Mouse (Mus musculus): Measurements from ENCODE around the gene Npas2. TPM values are rescaled to one million over a fixed set of nuclear protein-coding genes. Genes with fewer than 3 reads are reported as not detected.

The Npas2 gene
- polyA plus RNA-seq, 1 experiment from 2014 or later: 0.17 TPM

DNA sequence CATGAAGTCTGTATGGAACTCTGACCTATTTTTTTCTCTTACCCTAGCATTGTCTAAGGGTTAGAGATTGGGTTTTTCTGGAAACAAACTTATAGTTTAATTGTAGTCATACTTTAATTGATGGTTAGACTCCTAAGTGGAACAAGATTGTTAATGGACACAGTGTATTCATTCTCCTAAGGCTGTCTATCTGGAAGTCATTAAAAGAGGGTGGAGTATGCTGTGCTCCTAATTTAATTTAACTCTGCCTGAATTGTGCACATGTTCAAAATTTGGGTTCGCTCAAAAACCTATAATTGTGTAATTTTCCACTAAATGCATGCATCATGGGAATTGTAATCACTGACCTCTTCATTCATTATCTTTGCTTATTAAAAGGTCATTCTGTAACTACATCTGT lies 172.0 kb downstream of the Npas2 start:
- H3K4me1 ChIP-seq (ENCODE audit: control insufficient read depth, insufficient read depth, low read length): peaks cover 8% of the 10 kb centered on the region; the same call in 1 of the 2 replicates
- 87% methylated on average over 1 of the region's 1 CpGs for WGBS
- no peaks in the 10 kb centered on the region for H3K27me3 ChIP-seq (ENCODE audit: control insufficient read depth, insufficient read depth, low read length)
- no peak for ATAC-seq (ENCODE audit: insufficient read depth, low FRiP score, low TSS enrichment)
- peaks cover 1% of the 10 kb centered on the region for H3K36me3 ChIP-seq (ENCODE audit: control insufficient read depth, insufficient read depth, low read length)
- no peak overlapping the region for H3K4me3 ChIP-seq (ENCODE audit: low read depth, low read length)
- no peaks in the 10 kb centered on the region for H3K9me3 ChIP-seq (ENCODE audit: control insufficient read depth, low read length)
- no peak overlapping the region for H3K9ac ChIP-seq (ENCODE audit: low read length)
- no peak for DNase-seq (ENCODE audit: low spot score)
- no peak overlapping the region for H3K27ac ChIP-seq (ENCODE audit: low read depth, low read length)
- no peak overlapping the region for H3K4me2 ChIP-seq (ENCODE audit: low read depth)

DNA sequence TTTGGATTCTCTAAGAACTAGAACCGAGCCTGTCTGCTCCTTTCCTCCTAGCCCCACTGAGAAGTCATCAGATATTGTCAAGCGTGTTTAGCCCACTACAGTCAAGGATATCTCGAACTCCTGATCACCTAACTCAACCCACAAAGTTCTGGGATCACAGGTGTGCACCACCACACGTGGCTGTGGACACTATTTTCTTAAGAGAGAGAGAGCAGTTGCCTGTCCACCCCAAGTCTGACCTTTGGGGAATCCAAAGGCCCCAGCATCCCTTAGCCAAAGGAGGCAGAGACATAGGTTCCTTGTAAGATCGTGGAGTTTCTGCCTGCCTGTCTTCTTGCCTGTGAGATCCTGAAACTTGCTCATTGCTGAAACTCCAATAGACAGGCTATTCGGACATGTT lies 173.5 kb downstream of the Npas2 start:
- ATAC-seq (ENCODE audit: insufficient read depth, low FRiP score, low TSS enrichment): no peak

DNA sequence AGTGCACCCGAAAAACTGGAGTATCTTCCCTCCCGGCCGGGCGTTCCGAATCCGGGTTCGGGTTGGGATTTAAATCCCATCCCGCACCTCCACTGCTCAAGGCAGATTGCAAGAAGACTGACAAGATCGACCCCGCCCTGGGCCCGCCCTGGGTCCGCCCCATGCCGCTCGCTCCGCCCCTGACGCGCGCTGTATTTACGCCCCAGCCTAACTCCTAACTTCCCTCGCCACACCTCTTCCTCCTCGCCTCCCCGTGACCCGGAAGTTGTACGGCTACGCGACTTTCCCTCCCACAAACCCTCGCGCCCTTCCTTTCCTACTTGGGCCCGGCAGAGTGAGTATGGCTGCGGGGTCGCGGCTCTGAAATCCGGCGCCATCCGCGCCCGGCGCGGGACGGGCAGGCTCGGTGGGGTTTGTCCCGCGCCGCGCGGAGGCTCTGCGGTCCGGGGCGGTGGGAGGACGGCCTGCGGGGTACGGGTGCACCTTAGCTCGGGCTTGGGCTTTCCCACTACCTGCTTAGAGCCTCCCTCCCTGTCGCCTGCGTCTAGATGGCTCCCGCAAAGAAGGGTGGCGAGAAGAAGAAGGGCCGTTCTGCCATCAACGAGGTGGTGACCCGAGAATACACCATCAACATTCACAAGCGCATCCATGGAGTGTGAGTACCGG lies 174.2 kb downstream of the Npas2 start, which contains the start of gene Rpl31:
Rpl31 (plus strand) TSS at position 242 of the 666 bp plus-strand sequence.
- Histone ChIP-seq H3K9ac (ENCODE audit: low read length) (peak within 1 kb of the TSS; percentile 91), H3K9me3 (ENCODE audit: control insufficient read depth, low read length) (no peaks in the 10 kb centered on the region), H3K4me3 (ENCODE audit: low read depth, low read length) (peak within 1 kb of the TSS; percentile 71), H3K36me3 (ENCODE audit: control insufficient read depth, insufficient read depth, low read length) (peaks cover 6% of the 10 kb centered on the region), H3K4me1 (ENCODE audit: control insufficient read depth, insufficient read depth, low read length) (peaks cover 8% of the 10 kb centered on the region; the same call in 1 of the 2 replicates), H3K4me2 (ENCODE audit: low read depth) (peak within 1 kb of the TSS; percentile 90), H3K27ac (ENCODE audit: low read depth, low read length) (peak within 1 kb of the TSS; percentile 67), H3K27me3 (ENCODE audit: control insufficient read depth, insufficient read depth, low read length) (no peaks in the 10 kb centered on the region)
- peak; percentile 99 for ATAC-seq (ENCODE audit: insufficient read depth, low FRiP score, low TSS enrichment)
- peak; percentile 96 for DNase-seq (ENCODE audit: low spot score)
- WGBS: 0% methylated on average over 62 of the region's 62 CpGs

More for the DNA sequence above, 173.5 kb downstream of the Npas2 start:
- peak overlapping the region; percentile 91 for H3K9ac ChIP-seq (ENCODE audit: low read length)
- peak overlapping the region; percentile 71 for H3K4me3 ChIP-seq (ENCODE audit: low read depth, low read length)
- DNase-seq (ENCODE audit: low spot score): peak; percentile 27
- H3K4me1 ChIP-seq (ENCODE audit: control insufficient read depth, insufficient read depth, low read length): peaks cover 8% of the 10 kb centered on the region; the same call in 1 of the 2 replicates
- H3K27ac ChIP-seq (ENCODE audit: low read depth, low read length): no peak overlapping the region
- H3K27me3 ChIP-seq (ENCODE audit: control insufficient read depth, insufficient read depth, low read length): no peaks in the 10 kb centered on the region
- no peaks in the 10 kb centered on the region for H3K9me3 ChIP-seq (ENCODE audit: control insufficient read depth, low read length)
- H3K4me2 ChIP-seq (ENCODE audit: low read depth): peak overlapping the region; percentile 49
- 26% methylated on average over 6 of the region's 6 CpGs for WGBS
- H3K36me3 ChIP-seq (ENCODE audit: control insufficient read depth, insufficient read depth, low read length): peaks cover 6% of the 10 kb centered on the region

DNA sequence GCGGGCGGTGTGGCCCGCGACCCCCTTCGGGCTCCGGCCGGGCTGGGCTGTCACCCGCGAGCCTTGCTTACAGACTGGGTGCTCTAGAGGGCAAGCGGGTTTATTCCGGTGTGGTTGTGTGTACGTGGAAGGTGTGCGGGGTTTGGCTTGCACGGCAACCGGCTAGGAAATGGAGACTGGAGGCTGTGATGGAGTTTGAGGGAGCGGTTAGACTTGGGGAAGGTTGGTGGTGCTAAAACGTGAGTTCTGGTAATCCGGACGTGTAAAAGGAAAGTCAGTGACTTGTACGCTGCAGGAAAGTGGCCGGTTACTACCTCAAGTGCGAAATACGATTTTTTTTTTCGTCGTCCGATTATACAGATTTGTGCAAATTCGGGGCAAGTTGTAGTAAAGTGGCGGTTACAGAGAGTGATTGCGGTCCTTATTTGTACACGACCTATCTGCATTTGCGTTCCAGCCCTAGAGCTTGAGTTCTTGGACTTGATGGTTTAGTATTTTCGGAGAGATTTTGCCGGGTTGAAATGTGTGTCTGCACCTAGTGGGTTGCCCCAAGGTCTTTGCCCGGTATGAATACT lies 174.8 kb downstream of the Npas2 start:
- peak overlapping the region; percentile 90 for H3K4me2 ChIP-seq (ENCODE audit: low read depth)
- DNase-seq (ENCODE audit: low spot score): no peak
- no peaks in the 10 kb centered on the region for H3K27me3 ChIP-seq (ENCODE audit: control insufficient read depth, insufficient read depth, low read length)
- peak overlapping the region; percentile 67; the same call in 1 of the 2 replicates for H3K27ac ChIP-seq (ENCODE audit: low read depth, low read length)
- H3K36me3 ChIP-seq (ENCODE audit: control insufficient read depth, insufficient read depth, low read length): peaks cover 6% of the 10 kb centered on the region
- peaks cover 8% of the 10 kb centered on the region; the same call in 1 of the 2 replicates for H3K4me1 ChIP-seq (ENCODE audit: control insufficient read depth, insufficient read depth, low read length)
- WGBS: under 1% methylated on average over 34 of the region's 34 CpGs
- peak overlapping the region; percentile 71 for H3K4me3 ChIP-seq (ENCODE audit: low read depth, low read length)
- peak overlapping the region; percentile 91 for H3K9ac ChIP-seq (ENCODE audit: low read length)
- ATAC-seq (ENCODE audit: insufficient read depth, low FRiP score, low TSS enrichment): peak; percentile 17; the same call in 1 of the 2 replicates
- no peaks in the 10 kb centered on the region for H3K9me3 ChIP-seq (ENCODE audit: control insufficient read depth, low read length)

DNA sequence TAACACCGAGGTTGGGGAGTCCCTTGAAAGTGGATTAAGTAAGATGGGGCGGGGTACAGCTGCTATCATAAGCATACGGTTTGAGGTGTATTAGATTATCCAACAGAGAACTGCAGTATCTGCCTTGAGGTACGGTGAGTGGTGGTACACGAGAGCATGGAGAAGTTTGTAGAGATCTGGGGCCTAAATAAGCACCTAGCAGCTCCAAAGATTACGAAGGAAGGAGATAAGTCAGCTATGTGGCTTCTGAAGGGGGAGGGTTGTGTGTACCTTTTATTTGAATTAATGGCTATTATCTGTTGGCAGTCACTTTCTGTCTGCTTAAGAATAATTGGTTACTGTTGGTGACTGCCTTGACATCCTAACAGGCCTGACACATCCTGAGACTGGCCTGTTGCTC lies 176.9 kb downstream of the Npas2 start:
- Histone ChIP-seq H3K9ac (ENCODE audit: low read length) (no peak overlapping the region), H3K4me1 (ENCODE audit: control insufficient read depth, insufficient read depth, low read length) (peaks cover 8% of the 10 kb centered on the region; the same call in 1 of the 2 replicates), H3K27me3 (ENCODE audit: control insufficient read depth, insufficient read depth, low read length) (no peaks in the 10 kb centered on the region), H3K36me3 (ENCODE audit: control insufficient read depth, insufficient read depth, low read length) (peaks cover 6% of the 10 kb centered on the region), H3K27ac (ENCODE audit: low read depth, low read length) (no peak overlapping the region), H3K4me3 (ENCODE audit: low read depth, low read length) (no peak overlapping the region), H3K9me3 (ENCODE audit: control insufficient read depth, low read length) (no peaks in the 10 kb centered on the region), H3K4me2 (ENCODE audit: low read depth) (no peak overlapping the region)
- 91% methylated on average over 6 of the region's 6 CpGs for WGBS
- DNase-seq (ENCODE audit: low spot score): no peak
- no peak for ATAC-seq (ENCODE audit: insufficient read depth, low FRiP score, low TSS enrichment)

DNA sequence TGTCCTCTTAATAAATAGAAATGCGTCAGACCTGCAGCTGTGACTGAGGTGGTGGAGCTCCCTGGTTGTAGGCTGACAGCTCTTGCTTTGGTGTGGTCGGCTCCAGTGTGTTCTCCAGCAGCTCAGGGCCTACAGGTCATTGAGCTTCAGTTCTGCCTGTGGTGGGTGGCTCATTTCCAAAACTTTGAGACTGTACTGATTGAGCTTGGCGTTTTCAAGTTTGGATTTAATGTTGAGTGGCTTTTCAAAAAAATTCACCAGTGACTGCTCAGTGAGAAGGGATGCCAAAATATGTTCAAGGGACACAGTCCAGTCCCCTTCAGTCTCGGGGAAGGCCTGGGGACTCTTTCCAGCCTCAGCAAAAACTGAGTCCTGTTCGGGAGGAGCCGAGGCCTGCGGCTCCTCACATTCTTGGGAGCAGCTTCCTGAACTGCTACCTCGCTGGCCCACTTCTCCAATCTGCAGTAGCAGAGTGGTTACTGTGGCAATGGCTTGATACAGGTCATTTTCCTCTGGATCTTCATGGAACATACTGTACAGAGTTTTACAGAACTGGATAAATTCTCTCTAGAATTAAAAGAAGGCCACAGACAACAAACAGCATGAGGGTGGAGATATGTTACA lies 178.8 kb downstream of the Npas2 start:
- no peak for ATAC-seq (ENCODE audit: insufficient read depth, low FRiP score, low TSS enrichment)
- Histone ChIP-seq H3K9ac (ENCODE audit: low read length) (no peak overlapping the region), H3K4me1 (ENCODE audit: control insufficient read depth, insufficient read depth, low read length) (peaks cover 8% of the 10 kb centered on the region; the same call in 1 of the 2 replicates), H3K9me3 (ENCODE audit: control insufficient read depth, low read length) (no peaks in the 10 kb centered on the region), H3K4me2 (ENCODE audit: low read depth) (no peak overlapping the region), H3K27me3 (ENCODE audit: control insufficient read depth, insufficient read depth, low read length) (no peaks in the 10 kb centered on the region), H3K27ac (ENCODE audit: low read depth, low read length) (no peak overlapping the region), H3K36me3 (ENCODE audit: control insufficient read depth, insufficient read depth, low read length) (peaks cover 6% of the 10 kb centered on the region), H3K4me3 (ENCODE audit: low read depth, low read length) (no peak overlapping the region)
- WGBS: 84% methylated on average over 8 of the region's 8 CpGs
- DNase-seq (ENCODE audit: low spot score): no peak

DNA sequence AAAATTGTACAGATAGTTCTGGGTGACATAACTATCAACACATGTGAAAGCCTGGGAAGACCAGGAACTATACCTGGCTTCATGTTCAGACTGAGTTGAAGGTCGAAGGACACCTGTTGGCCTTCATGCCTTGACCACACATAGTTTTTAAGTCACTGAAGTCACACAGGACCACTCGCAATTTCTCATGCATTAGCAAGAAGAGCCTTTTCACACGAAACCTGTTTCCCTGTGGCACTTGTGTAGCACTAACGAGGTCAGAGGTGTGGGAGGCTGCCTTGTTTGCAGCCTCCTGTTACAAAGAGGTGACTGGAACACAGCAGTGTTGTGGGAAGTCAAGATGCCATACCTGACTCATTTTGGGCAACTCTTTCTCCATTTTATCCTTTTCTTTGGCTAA lies 179.8 kb downstream of the Npas2 start:
- Histone ChIP-seq H3K9me3 (ENCODE audit: control insufficient read depth, low read length) (no peaks in the 10 kb centered on the region), H3K9ac (ENCODE audit: low read length) (no peak overlapping the region), H3K4me2 (ENCODE audit: low read depth) (no peak overlapping the region), H3K4me3 (ENCODE audit: low read depth, low read length) (no peak overlapping the region), H3K27me3 (ENCODE audit: control insufficient read depth, insufficient read depth, low read length) (no peaks in the 10 kb centered on the region), H3K27ac (ENCODE audit: low read depth, low read length) (no peak overlapping the region), H3K4me1 (ENCODE audit: control insufficient read depth, insufficient read depth, low read length) (peaks cover 8% of the 10 kb centered on the region; the same call in 1 of the 2 replicates), H3K36me3 (ENCODE audit: control insufficient read depth, insufficient read depth, low read length) (peaks cover 6% of the 10 kb centered on the region)
- no peak for ATAC-seq (ENCODE audit: insufficient read depth, low FRiP score, low TSS enrichment)
- WGBS: 75% methylated on average over 4 of the region's 4 CpGs
- DNase-seq (ENCODE audit: low spot score): no peak

DNA sequence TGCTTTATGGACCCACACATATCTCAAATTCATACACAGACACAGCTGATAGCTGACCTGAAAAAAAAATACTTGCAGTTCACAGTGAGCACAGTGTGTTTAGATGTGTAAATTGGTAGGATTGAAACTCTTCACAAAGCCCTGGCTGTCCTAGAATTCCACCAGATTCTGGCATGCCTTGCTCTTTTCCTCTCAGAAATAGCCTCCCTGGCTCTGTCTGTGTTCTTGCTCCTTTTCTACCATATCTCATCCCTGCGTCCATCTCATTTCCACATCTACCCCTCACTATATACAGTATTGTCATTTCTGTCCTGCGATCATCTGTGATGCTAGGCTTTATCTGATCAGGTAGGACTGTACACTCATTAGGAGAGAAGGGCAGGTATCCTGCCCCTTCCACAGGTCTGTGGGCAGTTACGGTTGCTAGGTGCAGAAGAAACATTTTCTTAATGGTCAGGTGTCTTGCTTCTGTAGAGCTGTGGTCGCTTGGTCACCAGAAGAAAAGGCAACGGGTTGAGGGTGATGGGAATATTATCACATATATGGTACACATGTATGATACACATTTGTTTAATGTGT lies 180.8 kb downstream of the Npas2 start:
- WGBS: 90% methylated on average over 5 of the region's 5 CpGs
- no peaks in the 10 kb centered on the region for H3K9me3 ChIP-seq (ENCODE audit: control insufficient read depth, low read length)
- H3K36me3 ChIP-seq (ENCODE audit: control insufficient read depth, insufficient read depth, low read length): peaks cover 6% of the 10 kb centered on the region
- ATAC-seq (ENCODE audit: insufficient read depth, low FRiP score, low TSS enrichment) (no peak), DNase-seq (ENCODE audit: low spot score) (peak; percentile 7)
- H3K9ac ChIP-seq (ENCODE audit: low read length): no peak overlapping the region
- no peak overlapping the region for H3K27ac ChIP-seq (ENCODE audit: low read depth, low read length)
- H3K4me2 ChIP-seq (ENCODE audit: low read depth): no peak overlapping the region
- H3K4me3 ChIP-seq (ENCODE audit: low read depth, low read length): no peak overlapping the region
- H3K27me3 ChIP-seq (ENCODE audit: control insufficient read depth, insufficient read depth, low read length): no peaks in the 10 kb centered on the region
- H3K4me1 ChIP-seq (ENCODE audit: control insufficient read depth, insufficient read depth, low read length): peaks cover 2% of the 10 kb centered on the region; the same call in 1 of the 2 replicates

Data from neural tube, embryonic 11.5 days (tissue).